Mouse (Mus musculus): ENCODE measurements around the gene Palb2. TPM values are rescaled to one million over a fixed set of nuclear protein-coding genes. Genes with fewer than 3 reads are reported as not detected.
A peak's percentile ranks its signal among the peaks of the same experiment; 100 is the strongest.
"Not testable (repeated sequence)": the region's sequence is repeated elsewhere in the genome, so short reads cannot be mapped to it uniquely, and the experiment has no call there.

Gene Palb2
- polyA plus RNA-seq, 1 experiment from 2014 or later: 14.4 TPM

- no peak overlapping the region for H3K4me3 ChIP-seq (replicated peaks)
- no peaks in the 10 kb centered on the region for H3K27me3 ChIP-seq (replicated peaks)
- no peak overlapping the region for H3K27ac ChIP-seq
- no peak overlapping the region for H3K9ac ChIP-seq
- no peak for ATAC-seq
- H3K36me3 ChIP-seq: peaks cover 23% of the 10 kb centered on the region
- H3K4me2 ChIP-seq (replicated peaks): no peak overlapping the region
- H3K4me1 ChIP-seq (replicated peaks): no peaks in the 10 kb centered on the region
- H3K9me3 ChIP-seq: no peaks in the 10 kb centered on the region
Measured at GRCm38 (mm10) chr7:122137071-122137470, 4.3 kb upstream of the Palb2 start.

- ATAC-seq: no peak
- Histone ChIP-seq H3K4me3 (replicated peaks) (no peak overlapping the region), H3K9me3 (no peaks in the 10 kb centered on the region), H3K4me2 (replicated peaks) (no peak overlapping the region), H3K27me3 (replicated peaks) (no peaks in the 10 kb centered on the region), H3K36me3 (peaks cover 12% of the 10 kb centered on the region), H3K27ac (no peak overlapping the region), H3K9ac (no peak overlapping the region), H3K4me1 (replicated peaks) (no peaks in the 10 kb centered on the region)
- 73% methylated on average over 10 of the region's 10 CpGs for WGBS
Measured at GRCm38 (mm10) chr7:122135070-122135469, 2.3 kb upstream of the Palb2 start.

GRCm38 (mm10) chr7:122133338-122133625 is 497 bp upstream of the Palb2 start:
- H3K27ac ChIP-seq: peak overlapping the region; percentile 65; the same call in 1 of the 2 replicates
- H3K4me3 ChIP-seq (replicated peaks): peak overlapping the region; percentile 89
- H3K9ac ChIP-seq: peak overlapping the region; percentile 81
- H3K4me1 ChIP-seq (replicated peaks): no peaks in the 10 kb centered on the region
- no peaks in the 10 kb centered on the region for H3K9me3 ChIP-seq
- H3K27me3 ChIP-seq (replicated peaks): no peaks in the 10 kb centered on the region
- WGBS: 15% methylated on average over 8 of the region's 8 CpGs
- ATAC-seq: no peak
- peak overlapping the region; percentile 57 for H3K4me2 ChIP-seq (replicated peaks)
- no peaks in the 10 kb centered on the region for H3K36me3 ChIP-seq

DNA sequence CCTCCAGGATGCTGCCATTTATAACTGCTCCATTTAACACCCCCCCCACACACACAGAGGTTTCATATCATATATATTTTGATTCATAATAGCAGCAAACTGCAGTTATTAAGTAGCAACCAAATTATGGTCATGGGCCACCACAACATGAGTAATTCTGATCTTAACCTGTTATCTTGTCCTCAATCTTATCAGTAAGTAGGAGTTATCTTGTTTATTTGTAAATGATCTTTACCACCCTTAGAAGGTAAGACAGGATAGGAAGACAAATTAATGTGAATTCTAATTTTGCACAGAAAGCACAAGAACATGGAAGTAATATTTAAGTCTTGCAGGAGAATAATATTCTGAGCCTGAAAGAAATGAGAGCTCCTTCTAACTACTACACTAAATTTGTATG is 951 bp downstream of the Palb2 start:
- ATAC-seq: no peak
- H3K4me1 ChIP-seq (replicated peaks): no peaks in the 10 kb centered on the region
- H3K36me3 ChIP-seq: 0 out of 2 replicates have a peak, but pooled peaks cover 4% of the 10 kb centered on the region
- H3K27me3 ChIP-seq (replicated peaks): no peaks in the 10 kb centered on the region
- H3K27ac ChIP-seq: no peak overlapping the region
- peak overlapping the region; percentile 76 for H3K4me2 ChIP-seq (replicated peaks)
- peak overlapping the region; percentile 89 for H3K4me3 ChIP-seq (replicated peaks)
- peak overlapping the region; percentile 83; the same call in 1 of the 2 replicates for H3K9ac ChIP-seq
- no peaks in the 10 kb centered on the region for H3K9me3 ChIP-seq

DNA sequence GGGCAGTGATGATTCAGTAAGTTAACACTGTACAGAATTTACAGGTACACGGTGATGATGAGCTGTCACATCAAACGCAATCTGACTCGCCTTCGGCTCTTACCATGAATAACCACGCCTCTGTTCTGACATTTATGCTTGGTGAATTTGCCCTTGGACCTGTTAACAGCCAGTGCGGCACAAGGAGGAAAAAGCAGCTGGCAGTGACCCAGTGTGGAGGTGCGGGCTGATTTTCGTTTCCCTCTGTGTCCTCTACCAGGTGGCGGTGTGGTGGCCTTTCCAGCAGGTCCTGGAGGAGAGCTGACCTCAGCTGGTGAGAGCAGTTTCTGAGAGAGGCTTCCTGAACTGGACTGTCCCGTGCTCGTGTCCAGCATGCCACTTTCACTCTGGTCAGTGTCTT is 5.8 kb downstream of the Palb2 start:
- ATAC-seq: no peak
- peaks cover 14% of the 10 kb centered on the region; the same call in 1 of the 2 replicates for H3K36me3 ChIP-seq

GRCm38 (mm10) chr7:122125636-122126035 is 7.1 kb downstream of the Palb2 start:
- ATAC-seq: no peak
- Histone ChIP-seq H3K4me1 (replicated peaks) (no peaks in the 10 kb centered on the region), H3K9me3 (no peaks in the 10 kb centered on the region), H3K9ac (no peak overlapping the region), H3K4me3 (replicated peaks) (no peak overlapping the region), H3K4me2 (replicated peaks) (no peak overlapping the region), H3K36me3 (peaks cover 14% of the 10 kb centered on the region; the same call in 1 of the 2 replicates), H3K27me3 (replicated peaks) (no peaks in the 10 kb centered on the region), H3K27ac (no peak overlapping the region)
- WGBS: 80% methylated on average over 8 of the region's 8 CpGs

More for the DNA sequence above, 5.8 kb downstream of the Palb2 start:
- no peaks in the 10 kb centered on the region for H3K4me1 ChIP-seq (replicated peaks)
- no peak overlapping the region for H3K9ac ChIP-seq
- no peak overlapping the region for H3K4me2 ChIP-seq (replicated peaks)
- H3K9me3 ChIP-seq: no peaks in the 10 kb centered on the region
- H3K27ac ChIP-seq: no peak overlapping the region
- H3K27me3 ChIP-seq (replicated peaks): no peaks in the 10 kb centered on the region
- no peak overlapping the region for H3K4me3 ChIP-seq (replicated peaks)
- WGBS: 94% methylated on average over 11 of the region's 11 CpGs

DNA sequence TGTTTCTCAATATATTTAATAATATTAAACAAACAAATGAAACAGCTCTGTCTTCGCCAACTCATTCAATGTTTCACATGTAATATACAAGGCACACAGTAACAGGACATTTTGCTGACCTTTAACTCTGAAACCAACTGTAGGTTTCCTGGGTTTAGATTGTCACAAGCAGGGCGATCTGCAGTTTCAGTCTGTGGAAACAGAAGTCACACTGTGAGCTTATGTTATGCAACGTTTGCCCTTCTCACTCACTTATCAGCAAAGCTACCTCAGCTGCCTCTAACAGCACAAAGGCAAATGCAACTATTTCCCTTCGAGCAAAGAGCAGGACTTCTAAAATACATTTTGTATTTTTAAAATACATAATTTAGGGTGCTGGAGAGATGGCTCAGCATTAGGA is 9.3 kb downstream of the Palb2 start:
- Histone ChIP-seq H3K36me3 (peaks cover 14% of the 10 kb centered on the region; the same call in 1 of the 2 replicates), H3K4me2 (replicated peaks) (no peak overlapping the region)
- WGBS: 84% methylated on average over 4 of the region's 4 CpGs

DNA sequence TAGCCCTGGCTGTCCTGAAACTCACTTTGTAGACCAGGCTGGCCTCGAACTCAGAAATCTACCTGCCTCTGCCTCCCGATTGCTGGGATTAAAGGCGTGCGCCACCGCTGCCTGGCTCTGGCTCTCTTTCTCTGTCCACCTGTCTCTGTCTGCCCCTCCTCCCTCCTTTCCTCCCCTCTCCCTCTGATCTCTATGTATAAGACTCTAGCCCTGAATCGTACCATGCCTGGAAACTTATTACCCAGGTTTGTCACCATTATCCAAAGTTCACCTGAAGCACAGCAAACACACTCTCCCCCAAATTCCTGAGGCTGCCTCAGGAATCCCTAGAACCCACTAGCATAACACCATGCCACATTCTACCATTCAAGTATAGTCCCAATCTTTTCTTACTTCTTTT is 24.6 kb downstream of the Palb2 start:
- H3K36me3 ChIP-seq: peaks cover 3% of the 10 kb centered on the region
- H3K4me2 ChIP-seq (replicated peaks): no peak overlapping the region
- WGBS: 89% methylated on average over 6 of the region's 6 CpGs
- no peak overlapping the region for H3K9ac ChIP-seq
- no peaks in the 10 kb centered on the region for H3K4me1 ChIP-seq (replicated peaks)
- no peak overlapping the region for H3K27ac ChIP-seq
- no peaks in the 10 kb centered on the region for H3K27me3 ChIP-seq (replicated peaks)
- no peaks in the 10 kb centered on the region for H3K9me3 ChIP-seq
- H3K4me3 ChIP-seq (replicated peaks): no peak overlapping the region
- ATAC-seq: no peak

More for the DNA sequence above, 9.3 kb downstream of the Palb2 start:
- no peaks in the 10 kb centered on the region for H3K9me3 ChIP-seq
- no peak for ATAC-seq
- no peaks in the 10 kb centered on the region for H3K4me1 ChIP-seq (replicated peaks)
- H3K27ac ChIP-seq: no peak overlapping the region
- H3K4me3 ChIP-seq (replicated peaks): no peak overlapping the region
- H3K9ac ChIP-seq: no peak overlapping the region
- no peaks in the 10 kb centered on the region for H3K27me3 ChIP-seq (replicated peaks)

DNA sequence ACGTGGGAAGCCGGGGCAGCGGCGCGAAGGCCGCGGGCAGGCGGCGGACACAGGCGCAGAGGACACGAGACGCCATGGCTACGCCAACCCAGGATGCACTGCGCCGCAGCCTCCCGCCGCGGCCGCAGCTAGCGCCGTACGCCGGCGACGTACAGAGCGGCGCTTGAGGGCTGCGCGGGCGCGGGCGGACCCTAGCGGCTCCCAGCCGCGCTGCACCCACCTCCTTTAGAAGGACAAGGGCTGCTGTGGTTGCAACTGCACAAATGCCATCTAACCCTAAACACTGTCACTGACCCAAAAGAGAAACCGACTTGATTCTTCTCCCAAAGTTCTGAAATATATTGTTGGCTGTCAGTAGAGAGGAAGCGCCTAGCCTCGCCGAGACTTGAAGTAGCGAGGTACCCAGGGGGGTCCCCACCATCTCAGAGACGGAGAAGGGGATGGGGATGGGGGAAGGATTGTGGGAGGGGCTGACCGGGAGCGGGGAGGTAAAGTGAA is 31.0 kb downstream of the Palb2 start, which contains the start of gene Ndufab1:
TSS of gene Ndufab1 (minus strand) at position 140 of the 498 bp plus-strand sequence.
- Histone ChIP-seq H3K4me3 (replicated peaks) (peak within 1 kb of the TSS; percentile 70), H3K9ac (peak within 1 kb of the TSS; percentile 82), H3K36me3 (0 out of 2 replicates have a peak, but pooled peaks cover 4% of the 10 kb centered on the region), H3K4me1 (replicated peaks) (peaks cover 9% of the 10 kb centered on the region), H3K27ac (peak within 1 kb of the TSS; percentile 60), H3K4me2 (replicated peaks) (peak within 1 kb of the TSS; percentile 76), H3K9me3 (no peaks in the 10 kb centered on the region), H3K27me3 (replicated peaks) (no peaks in the 10 kb centered on the region)
- peak; percentile 99 for ATAC-seq
- WGBS: under 1% methylated on average over 32 of the region's 43 CpGs

GRCm38 (mm10) chr7:122101014-122101746 is 31.6 kb downstream of the Palb2 start:
- 6% methylated on average over 25 of the region's 28 CpGs for WGBS
- not testable (repeated sequence) for H3K9me3 ChIP-seq; H3K27me3 ChIP-seq (replicated peaks); H3K4me1 ChIP-seq (replicated peaks)
- peaks cover 10% of the 10 kb centered on the region for H3K36me3 ChIP-seq
- H3K4me3 ChIP-seq (replicated peaks): peak overlapping the region; percentile 70
- peak overlapping the region; percentile 60 for H3K27ac ChIP-seq
- peak; percentile 82 for ATAC-seq
- H3K4me2 ChIP-seq (replicated peaks): peak overlapping the region; percentile 76
- peak overlapping the region; percentile 82 for H3K9ac ChIP-seq

DNA sequence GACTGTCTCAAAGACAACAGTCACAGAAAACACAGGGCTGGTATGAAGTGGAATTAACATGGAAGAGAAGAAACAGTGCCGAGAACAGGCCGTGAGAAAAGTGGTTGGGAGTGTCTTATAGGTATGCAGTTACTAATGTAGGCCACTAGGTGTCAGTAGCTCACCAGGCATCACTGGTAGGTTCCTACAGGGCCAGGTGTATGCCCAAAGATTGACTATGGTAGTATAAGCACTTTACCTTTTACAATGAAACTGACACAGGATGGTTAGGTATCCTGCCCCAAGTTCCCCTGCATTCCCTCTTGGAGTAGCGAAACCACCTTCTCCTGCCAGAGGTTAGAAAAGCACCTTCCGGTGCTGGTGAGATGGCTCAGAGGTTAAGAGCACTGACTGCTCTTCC is 33.6 kb downstream of the Palb2 start:
- Histone ChIP-seq H3K4me1 (replicated peaks) (peaks cover 9% of the 10 kb centered on the region), H3K9me3 (no peaks in the 10 kb centered on the region), H3K27ac (no peak overlapping the region), H3K36me3 (peaks cover 27% of the 10 kb centered on the region), H3K4me2 (replicated peaks) (no peak overlapping the region), H3K9ac (no peak overlapping the region), H3K4me3 (replicated peaks) (no peak overlapping the region), H3K27me3 (replicated peaks) (no peaks in the 10 kb centered on the region)
- ATAC-seq: no peak
- 49% methylated on average over 4 of the region's 4 CpGs for WGBS

DNA sequence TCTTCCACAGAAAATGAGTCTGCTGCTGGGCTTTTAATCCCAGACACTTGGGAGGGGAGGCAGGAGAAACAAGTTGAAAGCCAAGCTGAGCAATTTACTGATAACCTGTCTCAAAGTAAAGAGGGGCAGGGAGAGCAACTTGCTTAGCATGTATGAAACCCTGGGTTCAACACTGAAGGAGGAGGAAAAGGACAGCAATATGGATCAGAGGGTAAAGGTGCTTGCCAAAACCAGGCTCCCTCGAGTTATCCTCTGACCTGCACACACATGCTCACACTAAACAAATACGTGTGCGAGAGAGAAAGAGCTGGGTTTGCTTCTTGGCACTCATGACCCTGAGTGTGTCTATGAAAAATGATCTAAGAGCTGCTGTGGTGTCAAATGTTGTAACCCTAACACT is 34.8 kb downstream of the Palb2 start:
- 83% methylated on average over 3 of the region's 3 CpGs for WGBS
- H3K4me1 ChIP-seq (replicated peaks): peaks cover 9% of the 10 kb centered on the region
- no peak for ATAC-seq
- no peak overlapping the region for H3K27ac ChIP-seq
- peaks cover 27% of the 10 kb centered on the region for H3K36me3 ChIP-seq
- no peak overlapping the region for H3K4me3 ChIP-seq (replicated peaks)
- no peak overlapping the region for H3K9ac ChIP-seq
- H3K9me3 ChIP-seq: no peaks in the 10 kb centered on the region
- H3K4me2 ChIP-seq (replicated peaks): no peak overlapping the region
- H3K27me3 ChIP-seq (replicated peaks): no peaks in the 10 kb centered on the region

All from intestine, embryonic 15.5 days (tissue).